Mouse (Mus musculus): ENCODE data around the gene Iqca.

DNA sequence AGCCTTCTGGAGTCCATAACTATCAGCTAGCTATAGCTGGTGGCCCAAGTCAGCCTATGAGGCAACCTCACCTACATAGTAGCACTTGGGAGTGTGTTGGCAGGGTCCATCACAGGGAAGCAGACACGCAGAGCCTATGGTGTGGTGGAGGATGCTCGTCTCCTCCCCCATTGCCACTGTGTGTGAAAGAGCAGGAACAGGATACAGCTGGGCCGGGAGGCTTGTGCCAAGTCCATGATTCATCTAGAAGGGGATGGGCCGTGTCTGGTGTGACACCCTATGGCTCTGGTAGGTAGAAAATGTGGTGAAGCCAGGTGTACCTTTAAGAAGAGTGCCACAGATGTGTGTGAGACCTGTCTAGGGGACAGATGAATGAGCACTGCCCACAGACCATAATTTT, 33.0 kb upstream of the Iqca start:
- TF ChIP-seq CTCF (IDR thresholded peaks at IDR 0.05; ENCODE audit: control insufficient read depth, insufficient read depth, insufficient replicate concordance, low read depth, low read length), result no peak
- no peak for TF ChIP-seq POLR2A (IDR thresholded peaks at IDR 0.05; ENCODE audit: control insufficient read depth, low read depth, low read length)

All from testis, adult 2 months (tissue).